Mouse (Mus musculus) gastrocnemius, adult 2 months (tissue): ENCODE results near the gene Gm20532. TPM values are rescaled to one million over a fixed set of nuclear protein-coding genes. Genes with fewer than 3 reads are reported as not detected.
"Not testable (repeated sequence)": the region's sequence is repeated elsewhere in the genome, so short reads cannot be mapped to it uniquely, and the experiment has no call there.

Source experiments
- DNase-seq: peaks from one replicate; pipeline ENCODE4 v3.0.0; 2022
- H3K27ac ChIP-seq: fragments of 200-600 bp; 2 replicates; pipeline ENCODE4 v1.8.1; 2022; ENCODE audit warnings: mild to moderate bottlenecking
- H3K4me3 ChIP-seq: fragments of 200-600 bp; 2 replicates; pipeline ENCODE4 v1.8.1; 2022; ENCODE audit warnings: mild to moderate bottlenecking, moderate library complexity
- CTCF ChIP-seq: fragments of 200-600 bp; IDR thresholded peaks from 2 replicates; pipeline ENCODE4 v1.8.1; 2022; ENCODE audit warnings: antibody characterized with exemption, mild to moderate bottlenecking, moderate library complexity
- intact Hi-C: fragments of 180-260 bp; cut with DNase I; formaldehyde crosslinking; loops from one replicate; pipeline ENCODE4 v1.15.1; 2025
- microRNA-seq: library from miRNA; unstranded; fragments of <30 nt; microRNA quantifications from one replicate; pipeline ENCODE4 v1.2.0, GENCODE M21; 2021
- total RNA-seq, 2 experiments: library from RNA; stranded (reverse); gene quantifications; 2 replicates each; pipeline ENCODE4 v1.2.3; 2021

Gene Gm20532
- total RNA-seq, 2 experiments from 2014 or later: not detected

DNA sequence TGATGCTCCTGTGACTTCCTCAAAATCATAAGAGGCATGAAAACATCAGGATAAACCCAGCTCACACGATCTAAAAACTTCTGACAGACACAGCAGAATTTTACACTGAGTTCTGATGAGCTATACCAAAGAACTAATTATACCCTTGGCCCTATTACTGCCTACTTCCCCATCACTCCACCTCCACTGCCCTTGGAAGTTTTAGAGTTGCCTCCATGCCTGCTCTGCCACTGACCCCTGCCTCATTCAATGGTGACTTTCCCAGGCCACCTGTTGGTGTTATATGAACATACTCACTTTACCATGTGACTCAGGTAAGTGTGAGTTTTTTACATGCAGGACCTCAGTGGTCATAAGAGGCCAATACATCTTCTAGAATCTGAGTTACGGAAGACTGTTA is 71.0 kb downstream of the Gm20532 start:
- DNase-seq: no peak
- intact Hi-C loops: no loop called here
- H3K4me3 ChIP-seq: no peak overlapping the region
- no peak overlapping the region for H3K27ac ChIP-seq
- no peak for TF ChIP-seq CTCF

DNA sequence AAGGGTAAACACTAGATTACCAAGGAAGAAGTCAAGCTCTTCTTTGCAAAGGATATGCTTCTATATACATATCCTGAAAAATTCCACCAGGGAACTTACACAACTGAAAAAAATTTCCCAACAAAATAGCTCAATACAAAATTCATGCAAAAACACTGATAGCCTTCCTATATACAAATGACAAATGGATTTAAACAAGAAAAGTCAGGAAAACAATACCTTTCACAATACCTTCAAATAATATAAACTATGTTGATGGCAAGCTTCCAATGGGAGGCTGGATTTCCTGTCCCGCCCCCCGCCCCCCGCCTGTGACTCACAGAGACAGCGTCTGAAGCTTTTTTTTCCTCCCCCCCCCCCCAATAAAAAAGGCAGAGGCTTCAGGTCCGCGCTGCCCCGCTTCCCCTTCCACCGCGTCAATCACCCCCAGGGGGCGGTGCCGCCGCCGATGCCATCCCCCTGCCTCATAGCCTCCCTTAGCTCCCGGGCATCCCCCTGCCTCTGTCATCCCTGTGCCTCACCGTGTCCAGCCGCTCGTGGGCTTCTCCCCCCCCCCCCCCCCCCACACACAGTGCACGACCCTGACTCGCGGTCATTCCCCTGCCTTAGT is 74.8 kb downstream of the Gm20532 start:
- Histone ChIP-seq H3K4me3 (no peak overlapping the region), H3K27ac (no peak overlapping the region)
- no peak for TF ChIP-seq CTCF
- DNase-seq: no peak
- intact Hi-C loops: no loop called here

DNA sequence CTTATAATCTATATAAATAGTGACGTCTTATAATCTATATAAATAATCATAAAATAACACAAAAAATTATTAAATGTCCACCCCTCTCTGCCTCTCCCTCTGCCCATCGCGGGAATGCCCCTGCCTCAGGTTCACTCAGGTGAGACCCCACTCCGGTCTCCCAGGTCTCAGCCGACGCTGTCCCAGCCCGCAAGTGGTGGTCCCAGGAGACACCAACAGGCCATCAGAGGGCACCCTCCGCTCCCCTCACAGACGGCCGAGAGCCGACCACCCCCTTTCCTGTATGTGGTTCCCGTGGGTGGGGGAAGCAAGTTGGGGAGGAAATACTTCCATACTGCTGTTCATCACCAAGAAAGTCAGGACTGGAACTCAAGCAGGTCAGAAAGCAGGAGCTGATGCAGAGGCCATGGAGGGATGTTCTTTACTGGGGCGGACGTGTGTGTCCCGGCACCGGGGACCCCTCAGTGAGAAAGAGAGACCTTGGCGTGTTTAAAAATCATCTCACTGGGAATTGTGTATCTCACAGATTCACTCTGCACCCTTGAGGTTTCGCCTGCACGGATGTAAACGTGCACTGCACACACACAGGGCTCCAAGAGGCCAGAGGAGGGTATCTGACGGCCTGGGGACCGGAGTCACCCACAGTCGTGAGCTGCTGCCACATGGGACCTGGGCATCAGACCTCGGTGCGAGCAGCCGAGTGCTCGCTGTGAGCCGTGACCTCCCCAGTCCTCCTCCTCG is 75.5 kb downstream of the Gm20532 start:
- Histone ChIP-seq H3K27ac (no peak overlapping the region), H3K4me3 (no peak overlapping the region)
- DNase-seq: no peak
- TF ChIP-seq CTCF: no peak
- intact Hi-C loops: no loop called here

DNA sequence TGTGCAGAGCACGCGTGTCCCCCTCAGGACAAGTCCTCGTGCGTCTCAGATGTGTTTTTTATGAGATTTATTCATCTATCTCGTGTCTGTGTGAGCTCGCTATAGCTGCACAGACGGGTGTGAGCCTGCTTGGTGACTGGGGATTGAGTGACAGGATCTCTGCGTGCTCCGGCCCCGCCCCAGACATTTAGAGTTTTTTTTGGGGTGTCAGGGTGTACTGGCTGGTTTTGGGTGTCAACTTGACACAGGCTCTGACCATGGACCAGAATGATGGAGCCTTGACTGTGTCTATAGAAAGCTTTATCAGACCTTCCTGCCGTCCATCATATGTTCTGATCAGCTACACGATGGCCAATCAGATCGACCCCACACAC is 76.1 kb downstream of the Gm20532 start:
- intact Hi-C loops: no loop called here
- DNase-seq: no peak
- no peak for TF ChIP-seq CTCF
- H3K27ac ChIP-seq: no peak overlapping the region
- no peak overlapping the region for H3K4me3 ChIP-seq

DNA sequence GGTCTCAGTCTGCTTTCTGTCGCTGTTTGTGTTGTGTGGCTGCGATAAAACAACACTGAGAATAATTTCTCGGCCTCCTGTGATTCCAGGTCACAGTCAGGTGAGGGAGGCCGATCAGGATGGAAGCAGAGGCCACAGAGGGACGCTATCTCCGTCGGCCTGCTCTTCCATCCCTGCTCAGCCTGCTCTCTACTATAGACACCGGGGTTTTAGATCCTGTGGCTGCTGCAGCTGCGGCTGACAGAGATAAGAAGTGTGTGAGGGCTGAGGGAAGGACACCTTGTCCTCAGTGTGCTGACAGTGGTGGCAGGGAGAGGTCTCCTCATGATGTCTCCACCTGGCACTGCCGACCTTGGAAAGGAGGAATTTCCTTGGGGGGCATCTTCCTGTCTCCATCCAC is 76.7 kb downstream of the Gm20532 start:
- DNase-seq: no peak
- no peak for TF ChIP-seq CTCF
- intact Hi-C loops: no loop called here
- Histone ChIP-seq H3K27ac (no peak overlapping the region), H3K4me3 (no peak overlapping the region)

DNA sequence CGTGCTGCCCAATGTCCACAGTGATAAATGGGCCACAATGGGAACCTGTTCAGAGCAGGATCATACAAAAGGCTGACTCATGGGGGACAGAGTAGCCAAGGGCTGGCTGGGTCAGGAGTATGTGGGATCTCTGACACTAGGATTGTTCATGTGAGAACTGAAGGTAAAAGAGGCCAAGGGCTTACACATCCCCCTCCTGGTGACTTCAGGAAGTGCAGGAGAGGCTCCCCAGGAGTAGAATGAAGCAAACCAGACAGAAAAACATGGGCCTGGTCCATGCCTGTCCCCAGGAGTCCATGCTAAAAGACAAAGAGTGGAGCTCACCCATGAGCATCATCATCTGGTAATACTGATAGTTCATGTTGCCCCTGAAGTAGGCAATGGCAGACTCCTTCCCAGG is 77.1 kb downstream of the Gm20532 start:
- intact Hi-C loops: not testable (repeated sequence)
- peak; percentile 59 for DNase-seq

DNA sequence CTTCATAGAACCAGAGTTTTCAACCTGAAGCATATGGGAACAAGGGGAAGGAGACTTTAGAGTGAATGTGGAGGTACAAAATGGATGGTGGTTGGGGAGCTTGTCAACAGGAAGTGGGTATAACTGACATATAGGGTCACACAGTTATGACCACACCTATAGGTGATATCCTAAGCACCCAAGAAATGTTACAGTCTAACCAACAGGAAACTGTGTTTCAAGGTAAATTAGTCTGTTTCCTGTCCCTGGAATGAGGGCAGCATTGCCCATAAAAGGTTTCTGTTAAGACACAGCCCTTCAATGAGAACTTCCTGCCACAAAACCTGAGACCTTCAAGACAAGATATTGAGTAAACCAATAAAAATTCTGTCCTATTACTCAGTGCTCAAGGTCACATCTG is 82.3 kb downstream of the Gm20532 start:
- Histone ChIP-seq H3K27ac (no peak overlapping the region), H3K4me3 (no peak overlapping the region)
- TF ChIP-seq CTCF: no peak
- no peak for DNase-seq
- intact Hi-C loops: no loop called here

More for the DNA sequence above, 77.1 kb downstream of the Gm20532 start:
- TF ChIP-seq CTCF: peak; percentile 60
- H3K4me3 ChIP-seq, H3K27ac ChIP-seq: not testable (repeated sequence)

DNA sequence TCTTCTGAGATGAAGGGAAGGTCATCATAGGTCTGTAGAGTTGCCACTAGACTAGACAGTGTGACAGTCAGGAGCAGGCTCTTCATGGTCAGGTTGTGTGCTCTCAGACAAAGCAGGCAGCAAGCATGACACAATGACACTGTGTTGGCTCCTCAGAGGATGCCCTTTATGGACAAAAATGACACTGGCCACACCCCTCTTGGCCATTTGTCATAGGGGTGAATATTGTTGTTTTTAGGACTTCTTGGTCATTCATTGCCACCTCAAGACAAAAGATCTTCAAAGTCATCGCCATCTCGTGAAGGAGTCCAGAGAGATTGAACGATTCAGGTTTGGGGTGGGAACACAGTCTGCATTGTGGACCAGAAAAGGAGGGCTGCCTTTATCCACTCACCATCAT is 84.7 kb downstream of the Gm20532 start, which contains the start of gene Lcn4:
Gene Lcn4, minus strand, starts transcription at position 101 of the 400 bp plus-strand sequence.
- Histone ChIP-seq H3K4me3 (no peak within 1 kb of the TSS), H3K27ac (no peak within 1 kb of the TSS)
- no peak for TF ChIP-seq CTCF
- no peak for DNase-seq
- intact Hi-C loops: loop anchor here (10.0 kb wide), 1 partner anchor 194 kb away; the partner anchor contains the start of gene Abo

Small RNA genes within 50 kb of the gene (microRNA-seq; reads per million reads assigned to microRNA genes)
- gene Mir126a (2.2 reads per million), gene Mir126b (not detected)

Other genes with a start within 250 kb of the Gm20532 start
- gene Dnlz, start 234.5 kb upstream of the Gm20532 start, total RNA-seq: 10 to 100 TPM; 18.0 to 22.7 TPM
- 1 to 10 TPM; 1.1 to 1.2 TPM for gene Card9, start 225.7 kb upstream of the Gm20532 start, total RNA-seq
- gene Snapc4, start 206.0 kb upstream of the Gm20532 start, total RNA-seq: 1 to 10 TPM; 7.5 to 8.6 TPM
- 10 to 100 TPM; 25.2 to 33.1 TPM for gene Entr1, start 197.3 kb upstream of the Gm20532 start, total RNA-seq
- gene Pmpca, start 197.3 kb upstream of the Gm20532 start, total RNA-seq: 100 to 1,000 TPM; 133 to 141 TPM
- gene Inpp5e, start 177.4 kb upstream of the Gm20532 start, total RNA-seq: 1 to 10 TPM; 7.9 to 9.3 TPM
- 10 to 100 TPM; 27.2 to 30.4 TPM for gene Sec16a, start 141.4 kb upstream of the Gm20532 start, total RNA-seq
- gene Notch1, start 70.0 kb upstream of the Gm20532 start, total RNA-seq: 10 to 100 TPM in 1 of 2 experiments, 1 to 10 TPM in 1; 6.9 to 11.9 TPM
- 10 to 100 TPM; 34.4 to 53.7 TPM for gene Egfl7, start 6.6 kb upstream of the Gm20532 start, total RNA-seq
- 1 to 10 TPM; 2.8 to 7.3 TPM for gene Agpat2, start 17.8 kb downstream of the Gm20532 start, total RNA-seq
- 1 to 10 TPM; 1.0 to 2.3 TPM for gene Fam69b, start 41.8 kb downstream of the Gm20532 start, total RNA-seq
- not detected for gene Lcn4, start 84.6 kb downstream of the Gm20532 start, total RNA-seq